Mouse (Mus musculus) CH12.LX (cell line): ENCODE data around the gene Slc44a1. TPM values are rescaled to one million over a fixed set of nuclear protein-coding genes. Genes with fewer than 3 reads are reported as not detected.

Experiments used
- DNase-seq: peaks from one replicate; pipeline ENCODE4 v3.0.0-alpha.2; 2013; ENCODE audit errors: extremely low read depth
- H3K27ac ChIP-seq: 2 replicates; pipeline ENCODE4 v1.5.1; 2012; ENCODE audit warnings: low read depth, mild to moderate bottlenecking, control low read depth, moderate library complexity; ENCODE audit not compliant: insufficient read depth
- H3K27me3 ChIP-seq: replicated peaks from 2 replicates; pipeline ENCODE3; 2012; ENCODE audit warnings: inconsistent platforms
- H3K36me3 ChIP-seq, 2 experiments: replicated peaks in 1 of 2; 2 replicates each; pipeline versions ENCODE3 to v1.6.1; 2012; ENCODE audit warnings: inconsistent platforms in 1 of 2, low read length in 1 of 2, mild to moderate bottlenecking in 1 of 2, mixed read lengths in 1 of 2, moderate library complexity in 1 of 2; ENCODE audit not compliant: control insufficient read depth in 1 of 2, insufficient read depth in 1 of 2
- H3K4me1 ChIP-seq, 2 experiments: 2 replicates each; pipeline ENCODE4 v1.6.1; 2012; ENCODE audit warnings: inconsistent platforms in 1 of 2, moderate library complexity in 1 of 2; ENCODE audit not compliant: insufficient read depth in 2 of 2, control insufficient read depth in 1 of 2
- H3K4me2 ChIP-seq: 2 replicates; pipeline ENCODE4 v1.6.1; 2012; ENCODE audit warnings: low read depth, mild to moderate bottlenecking, control low read depth; ENCODE audit not compliant: poor library complexity, insufficient read depth, severe bottlenecking
- H3K4me3 ChIP-seq, 3 experiments: fragments of 150-350 bp in 1 of 3; sonication (generic) in 1 of 3; replicated peaks in 1 of 3; 2 replicates each; pipeline versions ENCODE3 to v1.5.1; 2011 to 2012; ENCODE audit warnings: low read depth in 2 of 3, low read length in 2 of 3, mild to moderate bottlenecking in 2 of 3, moderate library complexity in 2 of 3, control low read depth in 1 of 3, improper control_type of control experiment in 1 of 3, inconsistent platforms in 1 of 3, mixed read lengths in 1 of 3; ENCODE audit not compliant: poor library complexity in 1 of 3
- H3K79me2 ChIP-seq: replicated peaks from 2 replicates; pipeline ENCODE4 v1.6.1; 2012; ENCODE audit warnings: mild to moderate bottlenecking, moderate library complexity; ENCODE audit not compliant: control insufficient read depth, poor library complexity, insufficient read depth, severe bottlenecking; ENCODE audit errors: extremely low read depth
- H3K9ac ChIP-seq: 2 replicates; pipeline ENCODE4 v1.6.1; 2012; ENCODE audit warnings: low read depth, mild to moderate bottlenecking, control low read depth, moderate library complexity; ENCODE audit not compliant: insufficient read depth
- H3K9me3 ChIP-seq: replicated peaks from 2 replicates; pipeline ENCODE3; 2012; ENCODE audit warnings: low read length, inconsistent platforms, mixed read lengths
- BHLHE40 ChIP-seq: IDR thresholded peaks from 2 replicates; pipeline ENCODE4 v1.6.1; 2011; ENCODE audit warnings: mild to moderate bottlenecking, low read depth, low read length, improper control_type of control experiment
- CHD1 ChIP-seq: IDR thresholded peaks from 2 replicates; pipeline ENCODE4 v1.6.1; 2012; ENCODE audit warnings: low read depth, low read length, improper control_type of control experiment, inconsistent platforms
- CHD2 ChIP-seq: IDR thresholded peaks from 2 replicates; pipeline ENCODE4 v1.6.1; 2011; ENCODE audit warnings: low read length, improper control_type of control experiment
- CTCF ChIP-seq, 2 experiments: IDR thresholded peaks in 1 of 2; conservative IDR thresholded peaks in 1 of 2; 2 replicates each; pipeline ENCODE4 v1.5.1; 2011 to 2012; ENCODE audit warnings: low read depth in 2 of 2, low read length in 2 of 2, improper control_type of control experiment in 1 of 2, inconsistent platforms in 1 of 2, mild to moderate bottlenecking in 1 of 2, moderate library complexity in 1 of 2
- E2F4 ChIP-seq: IDR thresholded peaks from 2 replicates; pipeline ENCODE4 v1.6.1; 2011; ENCODE audit warnings: low read depth, low read length, improper control_type of control experiment; ENCODE audit not compliant: insufficient replicate concordance
- ELF1 ChIP-seq: IDR thresholded peaks from 2 replicates; pipeline ENCODE4 v1.6.1; 2014; ENCODE audit warnings: low read depth, mild to moderate bottlenecking, inconsistent platforms, low read length, improper control_type of control experiment
- EP300 ChIP-seq: IDR thresholded peaks from 2 replicates; pipeline ENCODE4 v1.6.1; 2011; ENCODE audit warnings: low read length, improper control_type of control experiment
- ETS1 ChIP-seq: conservative IDR thresholded peaks from 2 replicates; pipeline ENCODE4 v1.6.1; 2012; ENCODE audit warnings: low read depth, mild to moderate bottlenecking, inconsistent platforms, low read length, improper control_type of control experiment, moderate library complexity
- GABPA ChIP-seq: IDR thresholded peaks from 2 replicates; pipeline ENCODE4 v1.6.1; 2012; ENCODE audit warnings: low read depth, low read length, improper control_type of control experiment, inconsistent platforms; ENCODE audit not compliant: insufficient replicate concordance
- HCFC1 ChIP-seq: IDR thresholded peaks from 2 replicates; pipeline ENCODE4 v1.6.1; 2012; ENCODE audit warnings: low read depth, mild to moderate bottlenecking, inconsistent platforms, low read length, improper control_type of control experiment
- IRF4 ChIP-seq: IDR thresholded peaks from 2 replicates; pipeline ENCODE4 v1.6.1; 2014; ENCODE audit warnings: low read depth, mild to moderate bottlenecking, inconsistent platforms, low read length, improper control_type of control experiment
- JUN ChIP-seq: IDR thresholded peaks from 2 replicates; pipeline ENCODE4 v1.6.1; 2011; ENCODE audit warnings: low read depth, mild to moderate bottlenecking, low read length, improper control_type of control experiment, moderate library complexity; ENCODE audit not compliant: insufficient read depth
- KAT2A ChIP-seq: IDR thresholded peaks from 2 replicates; pipeline ENCODE4 v1.6.1; 2012; ENCODE audit warnings: low read length, improper control_type of control experiment, inconsistent platforms; ENCODE audit not compliant: insufficient replicate concordance
- MAX ChIP-seq: IDR thresholded peaks from 2 replicates; pipeline ENCODE4 v1.6.1; 2011; ENCODE audit warnings: low read length, improper control_type of control experiment
- MEF2A ChIP-seq: IDR thresholded peaks from 2 replicates; pipeline ENCODE4 v1.6.1; 2014; ENCODE audit warnings: low read depth, mild to moderate bottlenecking, inconsistent platforms, low read length, improper control_type of control experiment, borderline replicate concordance
- MXI1 ChIP-seq: IDR thresholded peaks from 2 replicates; pipeline ENCODE4 v1.6.1; 2011; ENCODE audit warnings: mild to moderate bottlenecking, low read depth, low read length, improper control_type of control experiment
- MYC ChIP-seq: IDR thresholded peaks from 2 replicates; pipeline ENCODE4 v1.6.1; 2011; ENCODE audit warnings: low read depth, mild to moderate bottlenecking, improper control_type of control experiment, low read length
- NELFE ChIP-seq: IDR thresholded peaks from 2 replicates; pipeline ENCODE4 v1.6.1; 2011; ENCODE audit warnings: low read depth, low read length, improper control_type of control experiment
- NRF1 ChIP-seq: IDR thresholded peaks from 2 replicates; pipeline ENCODE4 v1.6.1; 2014; ENCODE audit warnings: low read depth, mild to moderate bottlenecking, inconsistent platforms, low read length, improper control_type of control experiment, moderate library complexity
- PAX5 ChIP-seq: IDR thresholded peaks from 2 replicates; pipeline ENCODE4 v1.6.1; 2012; ENCODE audit warnings: low read length, inconsistent platforms, mixed read lengths
- POLR2A ChIP-seq: IDR thresholded peaks from 2 replicates; pipeline ENCODE4 v1.6.1; 2011; ENCODE audit warnings: low read depth, mild to moderate bottlenecking, improper control_type of control experiment, low read length
- POLR2AphosphoS2 ChIP-seq: IDR thresholded peaks from 2 replicates; pipeline ENCODE4 v1.6.1; 2011; ENCODE audit warnings: low read depth, low read length, improper control_type of control experiment
- RAD21 ChIP-seq: IDR thresholded peaks from 2 replicates; pipeline ENCODE4 v1.6.1; 2011; ENCODE audit warnings: low read depth, mild to moderate bottlenecking, low read length, improper control_type of control experiment, moderate library complexity
- RCOR1 ChIP-seq: conservative IDR thresholded peaks from 2 replicates; pipeline ENCODE4 v1.6.1; 2012; ENCODE audit warnings: low read depth, mild to moderate bottlenecking, inconsistent platforms, low read length, improper control_type of control experiment
- SMC3 ChIP-seq: IDR thresholded peaks from 2 replicates; pipeline ENCODE4 v1.6.1; 2011; ENCODE audit warnings: low read depth, low read length, improper control_type of control experiment
- TBP ChIP-seq: conservative IDR thresholded peaks from 2 replicates; pipeline ENCODE4 v1.6.1; 2011; ENCODE audit warnings: low read depth, low read length, improper control_type of control experiment
- USF2 ChIP-seq: conservative IDR thresholded peaks from 2 replicates; pipeline ENCODE4 v1.6.1; 2011; ENCODE audit warnings: low read depth, low read length, improper control_type of control experiment
- ZC3H11A ChIP-seq: IDR thresholded peaks from 2 replicates; pipeline ENCODE4 v1.6.1; 2012; ENCODE audit warnings: low read depth, mild to moderate bottlenecking, inconsistent platforms, low read length, improper control_type of control experiment
- ZKSCAN1 ChIP-seq: IDR thresholded peaks from 2 replicates; pipeline ENCODE4 v1.6.1; 2012; ENCODE audit warnings: low read depth, inconsistent platforms, low read length, improper control_type of control experiment, borderline replicate concordance
- ZNF384 ChIP-seq: IDR thresholded peaks from 2 replicates; pipeline ENCODE4 v1.6.1; 2012; ENCODE audit warnings: low read depth, low read length, improper control_type of control experiment, inconsistent platforms
- dilution Hi-C: fragments of 300-500 bp; cut with MboI; formaldehyde crosslinking; loops from 2 replicates; pipeline ENCODE4 v1.14.3; 2020; ENCODE audit warnings: low sequenced_read_pairs; ENCODE audit not compliant: extremely low pct_unique_long_range_greater_than_20kb, extremely low pct_ligation_motif_present
- in situ Hi-C: fragments of 300-500 bp; cut with MboI; formaldehyde crosslinking; loops from 3 replicates; pipeline ENCODE4 v1.14.3; 2019; ENCODE audit warnings: low sequenced_read_pairs, low pct_ligation_motif_present, low pct_unique_long_range_greater_than_20kb, mixed read lengths
- polyA plus RNA-seq: library from polyadenylated mRNA; unstranded; fragments of >175 nt; gene quantifications from 2 replicates; pipeline ENCODE4 v1.2.1, GENCODE M21; 2012; ENCODE audit warnings: low read depth; ENCODE audit not compliant: insufficient read length
- total RNA-seq, 2 experiments: library from RNA; depleted of rRNA; stranded (reverse); fragments of 300-350 nt in 1 of 2; fragments of >200 nt in 1 of 2; gene quantifications; 2 replicates each; pipeline ENCODE4 v1.2.3; 2012 to 2014

Gene Slc44a1
- total and polyA plus RNA-seq, 3 experiments = 5.4 to 9.3 (median 6.6) TPM

- Histone ChIP-seq H3K79me2 (no peaks in the 10 kb centered on the region), H3K4me1 (peaks cover 27 to 52% of the 10 kb centered on the region in 2 experiments), H3K36me3 (no peaks in the 10 kb centered on the region), H3K27me3 (no peaks in the 10 kb centered on the region), H3K9ac (no peak overlapping the region), H3K4me2 (no peak overlapping the region), H3K4me3 (no peak overlapping the region)
- DNase-seq = no peak
- TF ChIP-seq POLR2A (no peak), PAX5 (no peak), GABPA (no peak), SMC3 (no peak), RCOR1 (no peak), CTCF (conservative IDR thresholded peaks at IDR 0.05 in 1 of 2, IDR thresholded peaks at IDR 0.05 in 1 of 2; ENCODE audit: low read depth in 2 of 2, low read length in 2 of 2) (no peak), RAD21 (no peak), ZKSCAN1 (no peak), MYC (no peak), JUN (no peak), ELF1 (no peak), MXI1 (no peak), ZNF384 (no peak), MEF2A (no peak)
- TF ChIP-seq, all 38 proteins: peak for 0
- dilution Hi-C loops = no loop called here
- in situ Hi-C loops = no loop called here
- Histone ChIP-seq H3K27ac (no peak overlapping the region), H3K9me3 (no peaks in the 10 kb centered on the region)
These were observed 29.5 kb upstream of the Slc44a1 start for GRCm38 (mm10) chr4:53410752-53411151.

GRCm38 (mm10) chr4:53411958-53412870 is 28.0 kb upstream of the Slc44a1 start:
- Histone ChIP-seq H3K9ac (no peak overlapping the region), H3K4me1 (peaks cover 27 to 52% of the 10 kb centered on the region in 2 experiments), H3K36me3 (no peaks in the 10 kb centered on the region), H3K9me3 (no peaks in the 10 kb centered on the region), H3K27me3 (no peaks in the 10 kb centered on the region), H3K4me3 (peak overlapping the region in 1 of 3 experiments; percentile 40), H3K79me2 (no peaks in the 10 kb centered on the region), H3K27ac (peak overlapping the region; percentile 16; the same call in 1 of the 2 replicates), H3K4me2 (peak overlapping the region; percentile 82)
- in situ Hi-C loops = no loop called here
- dilution Hi-C loops = no loop called here
- DNase-seq = peak; percentile 91
- TF ChIP-seq BHLHE40 = peak; percentile 81
- TF ChIP-seq PAX5 = no peak
- TF ChIP-seq NRF1 = no peak
- peak; percentile 49 for TF ChIP-seq HCFC1
- no peak for TF ChIP-seq ZC3H11A
- TF ChIP-seq CHD1 = no peak
- TF ChIP-seq E2F4 = peak; percentile 52; the same call in 1 of the 2 replicates
- no peak; the same call in 1 of the 2 replicates for TF ChIP-seq RAD21
- no peak for TF ChIP-seq POLR2AphosphoS2
- TF ChIP-seq RCOR1 = peak; percentile 99
- peak; percentile 96 for TF ChIP-seq MEF2A
- TF ChIP-seq NELFE = no peak
- TF ChIP-seq ETS1 = peak; percentile 95
- peak; percentile 87 for TF ChIP-seq CHD2
- TF ChIP-seq EP300 = peak; percentile 100
- TF ChIP-seq IRF4 = peak; percentile 99
- 0 out of 2 replicates have a peak, but pooled peaks have one; percentile 14 for TF ChIP-seq KAT2A
- TF ChIP-seq SMC3 = no peak
- TF ChIP-seq TBP = no peak
- peak; percentile 96 for TF ChIP-seq JUN
- peak; percentile 49; the same call in 1 of the 2 replicates for TF ChIP-seq MYC
- TF ChIP-seq ZNF384 = peak; percentile 99
- TF ChIP-seq MXI1 = 0 out of 2 replicates have a peak, but pooled peaks have one; percentile 26
- TF ChIP-seq USF2 = no peak
- no peak for TF ChIP-seq MAX
